Mouse (Mus musculus): ENCODE results near the gene Ercc6. TPM values are rescaled to one million over a fixed set of nuclear protein-coding genes. Genes with fewer than 3 reads are reported as not detected.

The Ercc6 gene
- total and polyA plus RNA-seq, 2 experiments from 2014 or later: 9.9 to 16.8 TPM

GRCm38 (mm10) chr14:32543075-32543474, 29.8 kb downstream of the Ercc6 start:
- Histone ChIP-seq H3K9ac (replicated peaks; ENCODE audit: low read length, poor library complexity, severe bottlenecking) (no peak overlapping the region), H3K36me3 (ENCODE audit: insufficient read depth, low read length) (peaks cover 6% of the 10 kb centered on the region; the same call in 1 of the 2 replicates), H3K4me3 (ENCODE audit: low read depth, low read length) (no peak overlapping the region), H3K4me2 (ENCODE audit: low read depth, low read length, poor library complexity, severe bottlenecking) (no peak overlapping the region), H3K4me1 (ENCODE audit: insufficient read depth, low read length) (no peaks in the 10 kb centered on the region), H3K27ac (ENCODE audit: low read depth, low read length) (no peak overlapping the region), H3K9me3 (ENCODE audit: low read length) (no peaks in the 10 kb centered on the region), H3K27me3 (ENCODE audit: insufficient read depth, low read length) (no peaks in the 10 kb centered on the region)
- TF ChIP-seq CTCF (IDR thresholded peaks at IDR 0.05): no peak
- DNase-seq (ENCODE audit: low spot score): no peak
- no peak for ATAC-seq (ENCODE audit: low FRiP score)

GRCm38 (mm10) chr14:32546676-32547075, 33.4 kb downstream of the Ercc6 start:
- no peak overlapping the region for H3K4me3 ChIP-seq (ENCODE audit: low read depth, low read length)
- DNase-seq (ENCODE audit: low spot score) (no peak), ATAC-seq (ENCODE audit: low FRiP score) (peak; percentile 60; the same call in 1 of the 2 replicates)
- peaks cover 6% of the 10 kb centered on the region; the same call in 1 of the 2 replicates for H3K36me3 ChIP-seq (ENCODE audit: insufficient read depth, low read length)
- 56% methylated on average over 5 of the region's 5 CpGs for WGBS
- H3K9ac ChIP-seq (replicated peaks; ENCODE audit: low read length, poor library complexity, severe bottlenecking): no peak overlapping the region
- H3K4me1 ChIP-seq (ENCODE audit: insufficient read depth, low read length): no peaks in the 10 kb centered on the region
- H3K9me3 ChIP-seq (ENCODE audit: low read length): no peaks in the 10 kb centered on the region
- no peak for TF ChIP-seq CTCF (IDR thresholded peaks at IDR 0.05)
- H3K4me2 ChIP-seq (ENCODE audit: low read depth, low read length, poor library complexity, severe bottlenecking): no peak overlapping the region
- H3K27me3 ChIP-seq (ENCODE audit: insufficient read depth, low read length): no peaks in the 10 kb centered on the region
- H3K27ac ChIP-seq (ENCODE audit: low read depth, low read length): no peak overlapping the region

GRCm38 (mm10) chr14:32551854-32552253, 38.5 kb downstream of the Ercc6 start:
- ATAC-seq (ENCODE audit: low FRiP score) (no peak), DNase-seq (ENCODE audit: low spot score) (no peak)
- 0 out of 2 replicates have a peak, but pooled peaks cover 4% of the 10 kb centered on the region for H3K36me3 ChIP-seq (ENCODE audit: insufficient read depth, low read length)
- WGBS: 74% methylated on average over 5 of the region's 5 CpGs
- no peaks in the 10 kb centered on the region for H3K27me3 ChIP-seq (ENCODE audit: insufficient read depth, low read length)
- H3K4me2 ChIP-seq (ENCODE audit: low read depth, low read length, poor library complexity, severe bottlenecking): no peak overlapping the region
- H3K9ac ChIP-seq (replicated peaks; ENCODE audit: low read length, poor library complexity, severe bottlenecking): no peak overlapping the region
- H3K27ac ChIP-seq (ENCODE audit: low read depth, low read length): no peak overlapping the region
- no peaks in the 10 kb centered on the region for H3K9me3 ChIP-seq (ENCODE audit: low read length)
- no peak overlapping the region for H3K4me3 ChIP-seq (ENCODE audit: low read depth, low read length)
- peak; percentile 47 for TF ChIP-seq CTCF (IDR thresholded peaks at IDR 0.05)
- H3K4me1 ChIP-seq (ENCODE audit: insufficient read depth, low read length): no peaks in the 10 kb centered on the region

- H3K27me3 ChIP-seq (ENCODE audit: insufficient read depth, low read length): no peaks in the 10 kb centered on the region
- H3K36me3 ChIP-seq (ENCODE audit: insufficient read depth, low read length): 0 out of 2 replicates have a peak, but pooled peaks cover 4% of the 10 kb centered on the region
- WGBS: 75% methylated on average over 10 of the region's 10 CpGs
- H3K9ac ChIP-seq (replicated peaks; ENCODE audit: low read length, poor library complexity, severe bottlenecking): no peak overlapping the region
- no peak overlapping the region for H3K4me3 ChIP-seq (ENCODE audit: low read depth, low read length)
- H3K4me2 ChIP-seq (ENCODE audit: low read depth, low read length, poor library complexity, severe bottlenecking): no peak overlapping the region
- no peak overlapping the region for H3K27ac ChIP-seq (ENCODE audit: low read depth, low read length)
- no peaks in the 10 kb centered on the region for H3K4me1 ChIP-seq (ENCODE audit: insufficient read depth, low read length)
- DNase-seq (ENCODE audit: low spot score) (no peak), ATAC-seq (ENCODE audit: low FRiP score) (no peak)
- no peak for TF ChIP-seq CTCF (IDR thresholded peaks at IDR 0.05)
- H3K9me3 ChIP-seq (ENCODE audit: low read length): no peaks in the 10 kb centered on the region
Observed at GRCm38 (mm10) chr14:32553198-32553903, 40.0 kb downstream of the Ercc6 start.

GRCm38 (mm10) chr14:32554860-32555526, 41.7 kb downstream of the Ercc6 start:
- no peak overlapping the region for H3K27ac ChIP-seq (ENCODE audit: low read depth, low read length)
- ATAC-seq (ENCODE audit: low FRiP score) (no peak), DNase-seq (ENCODE audit: low spot score) (peak; percentile 39)
- no peak overlapping the region for H3K9ac ChIP-seq (replicated peaks; ENCODE audit: low read length, poor library complexity, severe bottlenecking)
- 76% methylated on average over 8 of the region's 8 CpGs for WGBS
- no peaks in the 10 kb centered on the region for H3K27me3 ChIP-seq (ENCODE audit: insufficient read depth, low read length)
- no peaks in the 10 kb centered on the region for H3K9me3 ChIP-seq (ENCODE audit: low read length)
- peaks cover 4% of the 10 kb centered on the region; the same call in 1 of the 2 replicates for H3K36me3 ChIP-seq (ENCODE audit: insufficient read depth, low read length)
- TF ChIP-seq CTCF (IDR thresholded peaks at IDR 0.05): no peak
- no peaks in the 10 kb centered on the region for H3K4me1 ChIP-seq (ENCODE audit: insufficient read depth, low read length)
- no peak overlapping the region for H3K4me3 ChIP-seq (ENCODE audit: low read depth, low read length)
- no peak overlapping the region for H3K4me2 ChIP-seq (ENCODE audit: low read depth, low read length, poor library complexity, severe bottlenecking)

GRCm38 (mm10) chr14:32561428-32561827, 48.1 kb downstream of the Ercc6 start:
- Histone ChIP-seq H3K9ac (replicated peaks; ENCODE audit: low read length, poor library complexity, severe bottlenecking) (no peak overlapping the region), H3K4me1 (ENCODE audit: insufficient read depth, low read length) (no peaks in the 10 kb centered on the region), H3K36me3 (ENCODE audit: insufficient read depth, low read length) (peaks cover 20% of the 10 kb centered on the region), H3K27ac (ENCODE audit: low read depth, low read length) (no peak overlapping the region), H3K27me3 (ENCODE audit: insufficient read depth, low read length) (no peaks in the 10 kb centered on the region), H3K4me2 (ENCODE audit: low read depth, low read length, poor library complexity, severe bottlenecking) (no peak overlapping the region), H3K9me3 (ENCODE audit: low read length) (no peaks in the 10 kb centered on the region), H3K4me3 (ENCODE audit: low read depth, low read length) (no peak overlapping the region)
- DNase-seq (ENCODE audit: low spot score): no peak
- WGBS: 98% methylated on average over 3 of the region's 3 CpGs
- no peak for TF ChIP-seq CTCF (IDR thresholded peaks at IDR 0.05)
- no peak for ATAC-seq (ENCODE audit: low FRiP score)

All from midbrain, postnatal 0 days (tissue).